Mouse (Mus musculus) liver, adult 2 months (tissue): ENCODE measurements around the gene Usp9x. TPM values are rescaled to one million over a fixed set of nuclear protein-coding genes. Genes with fewer than 3 reads are reported as not detected.

Experiments
- DNase-seq: peaks from one replicate; pipeline ENCODE4 v3.0.0-alpha.2; 2011; ENCODE audit warnings: low read depth, low spot score; ENCODE audit errors: extremely low read depth
- H3K27ac ChIP-seq: fragments of 200-500 bp; replicated peaks from 2 replicates; pipeline ENCODE4 v1.5.1; 2012; ENCODE audit warnings: low read depth, mild to moderate bottlenecking, control low read depth, inconsistent platforms, low read length; ENCODE audit not compliant: insufficient read depth
- H3K27me3 ChIP-seq: fragments of 200-500 bp; 2 replicates; pipeline ENCODE4 v1.6.1; 2012; ENCODE audit warnings: mild to moderate bottlenecking, moderate library complexity, low read length, inconsistent platforms; ENCODE audit not compliant: control insufficient read depth, insufficient read depth
- H3K36me3 ChIP-seq: fragments of 200-500 bp; 2 replicates; pipeline ENCODE4 v1.6.1; 2012; ENCODE audit warnings: low read length, inconsistent platforms; ENCODE audit not compliant: control insufficient read depth, insufficient read depth
- H3K4me1 ChIP-seq: fragments of 200-500 bp; 2 replicates; pipeline ENCODE4 v1.6.1; 2011; ENCODE audit warnings: low read length; ENCODE audit not compliant: control insufficient read depth, insufficient read depth
- H3K4me3 ChIP-seq: fragments of 200-500 bp; 2 replicates; pipeline ENCODE4 v1.5.1; 2011; ENCODE audit warnings: low read depth, mild to moderate bottlenecking, control low read depth, low read length, moderate library complexity; ENCODE audit not compliant: insufficient read depth
- H3K79me2 ChIP-seq: fragments of 200-500 bp; 2 replicates; pipeline ENCODE4 v1.6.1; 2012; ENCODE audit warnings: inconsistent platforms, mild to moderate bottlenecking, low read length, moderate library complexity; ENCODE audit not compliant: control insufficient read depth, insufficient read depth
- H3K9ac ChIP-seq: fragments of 200-500 bp; 2 replicates; pipeline ENCODE4 v1.6.1; 2012; ENCODE audit warnings: low read depth, mild to moderate bottlenecking, control low read depth, inconsistent platforms, low read length
- CTCF ChIP-seq: fragments of 200-500 bp; IDR thresholded peaks from 2 replicates; pipeline ENCODE4 v1.5.1; 2011; ENCODE audit warnings: low read depth, low read length, control low read depth
- POLR2A ChIP-seq: fragments of 200-500 bp; IDR thresholded peaks from 2 replicates; pipeline ENCODE4 v1.6.1; 2011; ENCODE audit warnings: low read length, control low read depth; ENCODE audit not compliant: insufficient read depth; ENCODE audit errors: extremely low read depth
- WGBS: fragments of 180-500 bp; shearing (Covaris S2); methylation state at CpG from one replicate; pipeline ENCODE4 v1.1.7; 2018; 5-methylcytosine and 5-hydroxymethylcytosine counted together
- polyA plus RNA-seq: library from polyadenylated mRNA; depleted of rRNA; stranded (reverse); fragments of >200 nt; gene quantifications from 2 replicates; pipeline ENCODE4 v1.2.3, GENCODE M21; 2012; rRNA removed
- total RNA-seq: library from RNA; depleted of rRNA; stranded (reverse); fragments of >200 nt; gene quantifications from 2 replicates; pipeline ENCODE4 v1.2.3, GENCODE M21; 2014; rRNA removed

Gene Usp9x
- 157 and 196 TPM in 2 replicates for total RNA-seq
- polyA plus RNA-seq = 7.9 and 8.6 TPM in 2 replicates

DNA sequence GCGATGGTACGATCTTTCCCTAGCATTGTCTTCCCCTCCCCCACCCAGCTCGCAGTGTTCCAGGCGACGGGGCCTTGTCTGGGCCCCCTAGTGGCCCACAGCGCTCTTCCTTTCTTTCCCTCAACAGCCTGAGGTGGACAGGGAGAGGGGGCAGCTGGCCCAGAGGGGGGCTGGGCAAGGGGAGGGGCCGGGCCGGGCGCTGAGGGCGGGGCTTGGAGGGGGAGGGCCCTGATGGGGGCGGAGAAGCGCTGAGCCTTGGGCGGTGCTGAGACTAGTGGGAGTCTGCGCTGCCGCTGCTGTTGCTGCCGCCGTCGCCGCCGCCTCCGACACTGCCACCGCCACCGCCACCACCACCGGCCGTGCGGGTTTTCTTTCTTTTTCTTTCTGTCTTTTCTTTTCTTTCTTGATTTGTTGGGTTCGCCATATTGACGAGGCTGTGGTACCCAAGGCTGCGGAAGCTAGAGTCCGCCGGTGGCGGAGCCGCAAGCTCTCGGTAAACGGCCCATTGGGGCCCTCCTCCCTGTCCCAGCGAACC lies at the start of gene Usp9x:
Gene Usp9x (plus strand): TSS at position 258 of the 535 bp plus-strand sequence.
- Histone ChIP-seq H3K9ac (peak within 1 kb of the TSS; percentile 97), H3K27ac (peak within 1 kb of the TSS; percentile 98)
- 2% methylated on average over 22 of the region's 36 CpGs for WGBS

DNA sequence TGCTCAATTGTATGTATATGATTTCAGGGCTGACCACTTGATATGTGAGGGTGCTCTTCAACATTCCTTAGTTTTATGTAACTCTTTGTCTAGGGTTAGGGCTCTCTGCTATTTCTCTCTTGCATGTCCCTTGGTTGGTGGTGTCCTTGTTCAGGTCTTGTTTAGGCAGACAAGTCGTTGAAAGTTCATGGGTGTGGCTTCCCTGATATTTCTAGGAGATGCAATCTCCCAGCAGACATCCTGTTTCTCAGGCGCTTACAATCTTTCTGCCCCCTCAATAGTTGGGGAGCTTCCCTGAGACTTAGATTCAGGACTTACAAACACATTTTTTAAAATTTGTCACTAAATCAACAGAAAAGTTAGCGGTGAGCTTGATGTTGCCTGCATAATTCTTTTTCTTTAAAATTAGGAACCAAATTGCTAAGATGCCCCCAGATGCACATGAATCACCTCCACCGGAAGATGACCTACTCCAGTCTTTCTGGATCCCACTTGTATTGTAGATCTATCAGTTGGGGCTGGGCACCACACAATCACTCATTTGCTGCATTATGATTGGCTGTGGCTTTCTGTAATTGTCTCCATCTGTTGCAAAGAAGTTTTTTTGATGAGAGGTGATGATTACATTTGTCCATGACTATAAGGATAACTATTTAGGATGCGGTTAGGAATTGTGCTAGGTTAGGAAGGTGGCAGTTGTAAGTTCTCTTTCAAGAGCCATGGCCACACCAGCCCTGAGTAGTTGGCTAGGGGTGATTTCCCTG lies 48.6 kb upstream of the Usp9x start:
- Histone ChIP-seq H3K36me3 (no peaks in the 10 kb centered on the region), H3K27me3 (no peaks in the 10 kb centered on the region), H3K4me1 (peaks cover 9% of the 10 kb centered on the region; the same call in 1 of the 2 replicates), H3K79me2 (no peaks in the 10 kb centered on the region), H3K9ac (no peak overlapping the region), H3K4me3 (no peak overlapping the region), H3K27ac (no peak overlapping the region)
- DNase-seq = no peak
- no peak for TF ChIP-seq POLR2A
- TF ChIP-seq CTCF = no peak
- WGBS = 79% methylated on average over 5 of the region's 5 CpGs

More for the DNA sequence above, at the start of gene Usp9x:
- Histone ChIP-seq H3K79me2 (peaks cover 4% of the 10 kb centered on the region; the same call in 1 of the 2 replicates), H3K27me3 (no peaks in the 10 kb centered on the region), H3K36me3 (no peaks in the 10 kb centered on the region), H3K4me1 (no peaks in the 10 kb centered on the region), H3K4me3 (peak within 1 kb of the TSS; percentile 99)
- TF ChIP-seq POLR2A = peak; percentile 84
- peak; percentile 69 for TF ChIP-seq CTCF
- peak; percentile 78 for DNase-seq

DNA sequence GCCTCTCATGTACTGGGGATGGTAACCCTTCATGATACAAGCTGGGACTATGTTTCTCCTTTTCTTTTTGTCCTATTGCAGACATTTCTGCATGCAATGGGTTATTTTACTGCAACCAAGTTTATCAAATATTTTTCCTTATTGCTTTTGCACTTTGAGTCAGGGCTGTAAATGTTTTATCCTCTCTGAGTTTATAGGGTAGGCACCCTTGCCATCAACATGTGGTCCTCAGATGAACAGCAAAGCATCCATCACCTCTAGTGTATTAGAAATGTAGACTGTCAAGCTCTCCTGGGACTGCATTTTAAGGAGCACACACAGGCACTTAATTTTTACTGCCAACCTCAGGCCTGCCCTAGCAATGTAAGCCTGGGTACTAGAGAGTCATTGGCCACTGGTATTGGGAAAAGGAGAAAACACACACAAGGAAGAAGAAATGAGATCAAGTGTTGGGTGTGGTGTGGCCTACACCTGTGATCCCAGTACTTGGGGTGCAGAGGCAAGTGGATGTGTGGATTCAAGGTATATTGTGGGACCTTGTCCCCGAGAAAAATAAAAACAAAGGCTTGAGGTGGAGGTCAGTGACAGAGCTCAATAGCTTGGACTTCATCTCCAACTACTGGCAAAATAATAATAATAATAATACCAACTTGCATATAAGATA lies 46.6 kb upstream of the Usp9x start:
- no peaks in the 10 kb centered on the region for H3K36me3 ChIP-seq
- H3K27me3 ChIP-seq = no peaks in the 10 kb centered on the region
- TF ChIP-seq CTCF (no peak), POLR2A (no peak)
- peaks cover 11% of the 10 kb centered on the region; the same call in 1 of the 2 replicates for H3K4me1 ChIP-seq
- no peaks in the 10 kb centered on the region for H3K79me2 ChIP-seq
- DNase-seq = no peak
- WGBS = 79% methylated on average over 1 of the region's 1 CpGs
- H3K27ac ChIP-seq = no peak overlapping the region
- no peak overlapping the region for H3K4me3 ChIP-seq
- H3K9ac ChIP-seq = no peak overlapping the region

DNA sequence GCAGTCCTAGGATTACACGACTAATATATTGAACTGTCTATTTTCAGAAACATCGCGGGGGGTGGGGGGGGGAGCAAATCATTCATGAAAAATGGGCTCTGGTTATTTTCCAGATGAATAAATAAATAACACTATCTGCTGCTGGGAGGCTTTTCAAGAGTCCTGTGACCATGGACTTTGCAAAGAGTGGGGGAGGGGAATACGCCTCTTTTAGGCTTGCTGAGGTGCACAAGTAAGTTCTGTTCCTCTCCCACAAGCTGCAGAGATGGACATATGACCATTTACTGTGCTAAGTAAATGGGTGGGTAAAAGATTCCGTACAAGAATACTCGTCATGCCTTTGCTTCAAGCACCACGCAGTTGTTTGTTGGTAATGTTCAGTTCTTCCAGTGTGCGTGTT lies 46.0 kb upstream of the Usp9x start:
- Histone ChIP-seq H3K36me3 (no peaks in the 10 kb centered on the region), H3K4me1 (peaks cover 11% of the 10 kb centered on the region; the same call in 1 of the 2 replicates), H3K9ac (no peak overlapping the region), H3K4me3 (no peak overlapping the region), H3K27ac (no peak overlapping the region), H3K27me3 (no peaks in the 10 kb centered on the region), H3K79me2 (no peaks in the 10 kb centered on the region)
- DNase-seq = peak; percentile 82
- no peak for TF ChIP-seq CTCF
- WGBS = 43% methylated on average over 8 of the region's 8 CpGs

DNA sequence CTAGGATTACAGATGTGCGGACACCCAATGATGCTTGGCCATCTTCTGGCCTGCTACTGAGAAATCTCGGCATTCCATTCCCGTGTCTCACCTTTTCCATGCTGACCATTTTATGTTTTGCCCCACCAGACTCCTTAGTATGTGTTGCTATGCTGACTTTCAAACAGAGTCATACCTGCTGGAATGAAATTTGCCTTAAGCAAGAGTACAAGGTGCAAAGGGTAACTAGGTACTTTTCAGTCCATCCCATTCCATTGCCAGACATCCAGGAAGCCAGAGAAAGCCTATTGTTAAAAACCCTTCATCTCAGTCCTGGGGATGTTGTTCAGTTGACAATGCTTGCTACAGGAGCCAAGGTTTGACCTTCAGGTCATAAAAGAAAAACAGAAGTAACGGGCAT lies 43.1 kb upstream of the Usp9x start:
- Histone ChIP-seq H3K27me3 (no peaks in the 10 kb centered on the region), H3K27ac (peak overlapping the region; percentile 93), H3K9ac (no peak overlapping the region), H3K4me3 (no peak overlapping the region), H3K36me3 (no peaks in the 10 kb centered on the region), H3K4me1 (peaks cover 11% of the 10 kb centered on the region; the same call in 1 of the 2 replicates), H3K79me2 (no peaks in the 10 kb centered on the region)
- peak; percentile 80 for DNase-seq
- no peak for TF ChIP-seq POLR2A
- no peak for TF ChIP-seq CTCF
- WGBS = 79% methylated on average over 4 of the region's 4 CpGs

DNA sequence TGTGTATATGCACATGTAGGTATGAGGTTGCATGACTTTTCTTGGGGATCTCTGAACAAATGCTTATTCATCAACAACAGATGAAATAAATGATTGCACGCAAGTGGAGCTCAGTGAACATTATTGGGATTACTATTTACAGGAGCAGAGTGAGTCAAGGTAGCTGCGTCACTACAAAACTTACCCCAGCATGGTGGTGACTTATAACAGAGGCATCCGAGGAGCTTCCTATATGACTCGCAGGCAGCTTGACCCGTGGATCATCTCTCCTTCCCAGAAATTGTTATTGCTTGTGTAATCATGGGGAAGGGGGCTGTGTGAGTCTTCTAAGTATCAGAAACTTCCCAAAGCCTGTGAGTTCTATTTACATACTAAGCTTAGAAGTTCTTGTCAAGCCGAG lies 41.3 kb upstream of the Usp9x start:
- 91% methylated on average over 6 of the region's 6 CpGs for WGBS
- Histone ChIP-seq H3K27ac (no peak overlapping the region), H3K36me3 (no peaks in the 10 kb centered on the region), H3K9ac (no peak overlapping the region), H3K4me1 (peaks cover 8% of the 10 kb centered on the region; the same call in 1 of the 2 replicates), H3K4me3 (no peak overlapping the region), H3K79me2 (no peaks in the 10 kb centered on the region), H3K27me3 (no peaks in the 10 kb centered on the region)
- no peak for TF ChIP-seq CTCF
- TF ChIP-seq POLR2A = no peak
- DNase-seq = no peak
